Mouse (Mus musculus): ENCODE data around the gene Gemin6.

- TF ChIP-seq EP300 (IDR thresholded peaks at IDR 0.05; ENCODE audit: insufficient read depth, low read depth, low read length) (no peak), CTCF (IDR thresholded peaks at IDR 0.05) (no peak), POLR2A (IDR thresholded peaks at IDR 0.05; ENCODE audit: insufficient read depth, low read depth, low read length) (no peak)
Observed at GRCm38 (mm10) chr17:80220131-80220530, 4.1 kb upstream of the Gemin6 start.
